Mouse (Mus musculus) limb, embryonic 10.5 days (tissue): ENCODE results near the gene Ift122. TPM values are rescaled to one million over a fixed set of nuclear protein-coding genes. Genes with fewer than 3 reads are reported as not detected.

ENCODE experiments used
- DNase-seq: peaks from one replicate; pipeline ENCODE4 v3.0.0-alpha.2; 2017; ENCODE audit warnings: low spot score
- H3K27ac ChIP-seq: fragments of 300-500 bp; sonication (generic); 2 replicates; pipeline ENCODE4 v1.5.1; 2016; ENCODE audit warnings: mild to moderate bottlenecking
- H3K27me3 ChIP-seq: fragments of 300-500 bp; sonication (generic); 2 replicates; pipeline ENCODE4 v1.6.1; 2016; ENCODE audit warnings: low read depth, mild to moderate bottlenecking; ENCODE audit not compliant: poor library complexity, severe bottlenecking
- H3K36me3 ChIP-seq: fragments of 300-500 bp; sonication (generic); 2 replicates; pipeline ENCODE4 v1.6.1; 2016; ENCODE audit warnings: mild to moderate bottlenecking, moderate library complexity
- H3K4me1 ChIP-seq: fragments of 300-500 bp; sonication (generic); 2 replicates; pipeline ENCODE4 v1.6.1; 2016
- H3K4me3 ChIP-seq: fragments of 300-500 bp; sonication (generic); 2 replicates; pipeline ENCODE4 v1.5.1; 2016; ENCODE audit warnings: mild to moderate bottlenecking, moderate library complexity
- H3K9me3 ChIP-seq: fragments of 300-500 bp; sonication (generic); replicated peaks from 2 replicates; pipeline ENCODE4 v1.6.1; 2016; ENCODE audit warnings: mild to moderate bottlenecking
- WGBS: fragments of 180-500 bp; shearing (Covaris S2); methylation state at CpG from one replicate; pipeline ENCODE4 v1.1.7; 2016; 5-methylcytosine and 5-hydroxymethylcytosine counted together
- polyA plus RNA-seq: library from polyadenylated mRNA; unstranded; fragments of >200 nt; fragmentation: Nextera tagmentation; extraction: Ambion mirVana; gene quantifications from 2 replicates; pipeline ENCODE4 v1.2.1, GENCODE M21; 2016

Ift122 gene
- polyA plus RNA-seq, 1 experiment from 2014 or later, result 34.2 TPM

GRCm38 (mm10) chr6:115908421-115908982 lies 55.2 kb downstream of the Ift122 start:
- WGBS, result 46% methylated on average over 6 of the region's 6 CpGs
- Histone ChIP-seq H3K9me3 (no peaks in the 10 kb centered on the region), H3K4me1 (peaks cover 9% of the 10 kb centered on the region; the same call in 1 of the 2 replicates), H3K27me3 (no peaks in the 10 kb centered on the region), H3K27ac (no peak overlapping the region), H3K4me3 (no peak overlapping the region), H3K36me3 (peaks cover 49% of the 10 kb centered on the region)
- no peak for DNase-seq

GRCm38 (mm10) chr6:115909052-115909451 lies 55.8 kb downstream of the Ift122 start:
- no peak for DNase-seq
- Histone ChIP-seq H3K4me3 (no peak overlapping the region), H3K36me3 (peaks cover 46% of the 10 kb centered on the region), H3K4me1 (peaks cover 9% of the 10 kb centered on the region; the same call in 1 of the 2 replicates), H3K27me3 (no peaks in the 10 kb centered on the region), H3K9me3 (no peaks in the 10 kb centered on the region), H3K27ac (no peak overlapping the region)
- WGBS, result 67% methylated on average over 3 of the region's 3 CpGs

DNA sequence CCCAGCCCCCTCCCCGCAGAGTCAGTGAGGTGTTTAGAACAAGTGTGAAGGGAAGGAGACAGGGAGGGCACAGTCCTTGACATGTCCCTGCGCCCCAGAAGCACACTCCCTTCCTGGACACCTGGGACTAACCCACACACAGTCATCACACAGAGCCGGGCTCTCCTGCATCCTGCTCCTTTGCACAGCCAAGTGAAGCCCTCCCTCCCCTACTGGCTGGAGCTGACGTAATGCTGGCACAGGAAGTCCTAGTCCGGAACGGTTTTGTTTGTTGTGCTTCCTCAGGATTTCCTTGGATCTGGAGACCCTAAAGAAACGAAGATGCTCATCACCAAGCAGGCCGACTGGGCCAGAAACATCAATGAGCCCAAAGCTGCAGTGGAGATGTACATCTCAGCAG lies 56.7 kb downstream of the Ift122 start:
- Histone ChIP-seq H3K9me3 (no peaks in the 10 kb centered on the region), H3K27ac (no peak overlapping the region), H3K4me3 (no peak overlapping the region), H3K4me1 (peaks cover 12% of the 10 kb centered on the region; the same call in 1 of the 2 replicates), H3K36me3 (peaks cover 38% of the 10 kb centered on the region), H3K27me3 (no peaks in the 10 kb centered on the region)
- 69% methylated on average over 8 of the region's 8 CpGs for WGBS
- DNase-seq, result no peak

DNA sequence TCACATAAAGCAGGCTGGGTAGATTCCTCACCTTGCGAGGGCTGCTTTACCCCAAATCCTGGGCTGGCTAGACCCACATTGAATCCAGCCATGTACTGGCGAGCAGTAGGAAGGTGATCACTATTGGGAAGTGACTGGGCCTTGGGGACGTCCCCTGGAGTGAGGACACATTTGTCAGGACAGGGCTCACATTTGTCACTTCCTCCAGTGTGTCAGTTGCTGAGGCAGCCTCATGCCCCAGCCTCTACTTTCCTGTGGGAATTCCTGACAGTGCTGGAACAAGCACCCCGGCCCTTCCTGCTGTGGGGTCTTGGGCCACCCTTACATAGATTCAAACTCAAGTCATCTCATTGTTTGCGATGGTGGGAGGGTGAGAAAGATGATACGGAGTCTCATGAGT lies 58.5 kb downstream of the Ift122 start:
- no peaks in the 10 kb centered on the region for H3K9me3 ChIP-seq
- H3K27me3 ChIP-seq, result no peaks in the 10 kb centered on the region
- 77% methylated on average over 6 of the region's 6 CpGs for whole genome bisulfite sequencing
- peaks cover 16% of the 10 kb centered on the region for H3K4me1 ChIP-seq
- H3K4me3 ChIP-seq, result no peak overlapping the region
- DNase-seq, result no peak
- H3K27ac ChIP-seq, result no peak overlapping the region
- peaks cover 24% of the 10 kb centered on the region for H3K36me3 ChIP-seq

- Histone ChIP-seq H3K36me3 (peaks cover 21% of the 10 kb centered on the region), H3K4me3 (no peak overlapping the region), H3K4me1 (peaks cover 16% of the 10 kb centered on the region), H3K27ac (no peak overlapping the region), H3K9me3 (no peaks in the 10 kb centered on the region), H3K27me3 (no peaks in the 10 kb centered on the region)
- no peak for DNase-seq
- 89% methylated on average over 10 of the region's 10 CpGs for WGBS
Measured at GRCm38 (mm10) chr6:115913482-115913881, 60.2 kb downstream of the Ift122 start.

DNA sequence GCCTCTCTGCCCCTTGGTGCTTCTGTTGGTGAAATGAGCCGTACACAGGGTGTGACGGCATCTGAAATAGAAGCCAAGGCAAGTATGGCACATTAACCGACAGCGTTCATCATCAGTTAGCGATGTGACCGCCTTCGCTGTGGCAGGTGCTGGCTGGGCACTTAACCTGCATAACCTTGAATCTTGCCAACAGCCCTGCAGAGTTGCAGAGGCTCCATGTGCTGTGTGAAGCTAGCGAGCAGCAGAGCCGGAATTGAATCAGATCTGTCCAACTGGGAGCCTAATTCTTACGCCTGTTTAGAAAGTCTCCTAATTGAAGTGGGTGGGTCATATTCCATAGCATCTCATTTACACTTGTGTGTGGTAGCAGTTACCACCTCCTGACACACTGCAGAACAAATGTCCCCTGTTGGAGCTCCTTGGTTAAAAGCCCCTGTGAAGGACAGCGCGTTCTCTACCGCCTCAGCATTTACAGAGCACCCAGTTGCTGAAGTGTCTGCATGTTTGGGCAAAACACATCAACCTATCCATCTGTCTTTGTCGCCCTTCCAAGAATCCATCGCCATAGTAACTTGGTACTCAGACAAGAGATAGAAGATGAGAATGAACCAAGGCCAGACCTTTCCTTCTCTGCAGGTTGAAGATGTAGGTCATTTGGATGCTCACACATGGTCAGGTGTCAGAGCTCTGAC lies 61.4 kb downstream of the Ift122 start:
- WGBS, result 90% methylated on average over 15 of the region's 15 CpGs
- H3K36me3 ChIP-seq, result peaks cover 26% of the 10 kb centered on the region
- H3K9me3 ChIP-seq, result no peaks in the 10 kb centered on the region
- no peak for DNase-seq
- no peak overlapping the region for H3K27ac ChIP-seq
- no peak overlapping the region for H3K4me3 ChIP-seq
- peaks cover 11% of the 10 kb centered on the region; the same call in 1 of the 2 replicates for H3K4me1 ChIP-seq
- no peaks in the 10 kb centered on the region for H3K27me3 ChIP-seq

- Histone ChIP-seq H3K27ac (0 out of 2 replicates have a peak overlapping the region, but pooled peaks have one; percentile 22), H3K4me1 (peaks cover 7% of the 10 kb centered on the region; the same call in 1 of the 2 replicates), H3K36me3 (peaks cover 27% of the 10 kb centered on the region), H3K27me3 (no peaks in the 10 kb centered on the region), H3K4me3 (no peak overlapping the region), H3K9me3 (no peaks in the 10 kb centered on the region)
- 64% methylated on average over 17 of the region's 17 CpGs for WGBS
- DNase-seq, result no peak
Measured at GRCm38 (mm10) chr6:115915601-115916445, 62.6 kb downstream of the Ift122 start.

DNA sequence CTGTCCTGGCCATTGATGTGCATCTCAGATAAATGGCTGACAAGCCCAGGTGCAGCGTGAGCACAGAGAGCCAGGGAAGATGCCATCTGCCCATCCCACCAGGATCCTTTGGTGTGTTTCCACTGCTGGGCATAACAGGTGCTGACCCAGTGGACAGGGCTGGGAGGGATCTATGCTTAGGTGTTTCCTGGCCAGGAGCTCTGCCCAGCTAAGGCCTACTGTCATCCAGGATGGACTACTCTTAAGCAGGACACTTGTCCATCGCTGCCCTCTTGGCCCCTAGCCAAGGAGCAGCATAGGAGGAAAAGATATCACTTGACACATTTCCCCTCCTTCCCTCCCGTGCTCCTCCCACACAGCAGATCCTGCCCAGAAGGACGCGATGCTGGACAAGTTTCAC lies 63.3 kb downstream of the Ift122 start:
- H3K4me3 ChIP-seq, result no peak overlapping the region
- no peak overlapping the region for H3K27ac ChIP-seq
- no peak for DNase-seq
- H3K9me3 ChIP-seq, result no peaks in the 10 kb centered on the region
- H3K36me3 ChIP-seq, result peaks cover 26% of the 10 kb centered on the region
- peaks cover 7% of the 10 kb centered on the region; the same call in 1 of the 2 replicates for H3K4me1 ChIP-seq
- WGBS, result 87% methylated on average over 5 of the region's 5 CpGs
- H3K27me3 ChIP-seq, result no peaks in the 10 kb centered on the region

- Histone ChIP-seq H3K27me3 (no peaks in the 10 kb centered on the region), H3K27ac (no peak overlapping the region), H3K9me3 (no peaks in the 10 kb centered on the region), H3K4me3 (no peak overlapping the region), H3K36me3 (peaks cover 26% of the 10 kb centered on the region), H3K4me1 (peaks cover 7% of the 10 kb centered on the region; the same call in 1 of the 2 replicates)
- DNase-seq, result no peak
- 82% methylated on average over 1 of the region's 1 CpGs for WGBS
Measured at GRCm38 (mm10) chr6:115918615-115919014, 65.3 kb downstream of the Ift122 start.

GRCm38 (mm10) chr6:115919876-115920275 lies 66.6 kb downstream of the Ift122 start:
- no peaks in the 10 kb centered on the region for H3K27me3 ChIP-seq
- H3K4me1 ChIP-seq, result peaks cover 16% of the 10 kb centered on the region
- no peak for DNase-seq
- WGBS, result 95% methylated on average over 5 of the region's 5 CpGs
- H3K27ac ChIP-seq, result no peak overlapping the region
- H3K36me3 ChIP-seq, result peaks cover 23% of the 10 kb centered on the region
- no peak overlapping the region for H3K4me3 ChIP-seq
- H3K9me3 ChIP-seq, result no peaks in the 10 kb centered on the region

DNA sequence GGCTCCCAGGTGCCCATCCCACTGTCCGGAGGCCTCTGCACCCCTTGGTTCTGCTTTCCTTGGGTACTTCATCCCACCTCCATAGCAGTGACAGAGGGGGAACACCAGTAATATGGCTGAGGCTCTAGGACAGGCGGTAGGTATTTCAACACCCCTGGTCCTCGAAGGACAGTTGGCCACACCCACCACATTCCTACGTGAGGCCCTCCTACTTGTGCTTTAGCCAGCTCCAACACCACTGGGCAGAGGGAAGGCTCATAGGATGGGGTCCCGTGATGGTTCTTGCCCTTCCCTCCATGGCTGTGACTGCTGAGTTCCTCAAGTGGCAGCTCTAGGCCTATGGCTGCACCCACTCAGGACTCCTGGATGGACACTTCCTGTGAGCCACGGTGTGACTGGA lies 71.6 kb downstream of the Ift122 start:
- no peak overlapping the region for H3K4me3 ChIP-seq
- H3K27me3 ChIP-seq, result no peaks in the 10 kb centered on the region
- 0 out of 2 replicates have a peak overlapping the region, but pooled peaks have one; percentile 65 for H3K27ac ChIP-seq
- no peak for DNase-seq
- H3K4me1 ChIP-seq, result peaks cover 57% of the 10 kb centered on the region
- 36% methylated on average over 6 of the region's 6 CpGs for WGBS
- H3K36me3 ChIP-seq, result peaks cover 7% of the 10 kb centered on the region
- no peaks in the 10 kb centered on the region for H3K9me3 ChIP-seq

DNA sequence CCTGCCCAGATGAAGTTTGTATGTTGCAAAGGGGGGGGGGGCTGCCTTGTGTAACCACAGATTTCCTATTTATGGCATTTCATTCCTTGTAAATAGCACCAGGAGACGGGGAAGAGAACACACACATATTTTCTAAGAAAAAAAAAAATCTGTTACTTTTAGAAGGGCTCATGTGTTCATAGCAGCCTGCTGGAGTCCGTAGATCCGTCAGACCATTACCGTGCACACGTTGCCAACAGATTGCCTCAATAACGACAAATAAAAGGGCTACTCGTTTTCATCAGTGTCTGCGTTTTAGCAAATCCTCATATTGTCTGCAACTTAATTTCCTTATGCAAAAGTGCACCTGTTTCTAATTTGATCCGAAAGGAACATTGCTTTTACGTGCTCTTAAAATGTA lies 73.1 kb downstream of the Ift122 start:
- whole genome bisulfite sequencing, result 51% methylated on average over 10 of the region's 10 CpGs
- H3K9me3 ChIP-seq, result no peaks in the 10 kb centered on the region
- H3K27ac ChIP-seq, result peak overlapping the region; percentile 65
- peaks cover 69% of the 10 kb centered on the region for H3K4me1 ChIP-seq
- no peaks in the 10 kb centered on the region for H3K27me3 ChIP-seq
- no peaks in the 10 kb centered on the region for H3K36me3 ChIP-seq
- no peak for DNase-seq
- no peak overlapping the region; the same call in 1 of the 2 replicates for H3K4me3 ChIP-seq
